In genomic region chr19:33391651-33392382, GRCm38 (mm10) we compare ENCODE assay signal across 8 mouse cellular contexts. TPM values are rescaled to one million over a fixed set of nuclear protein-coding genes. Genes with fewer than 3 reads are reported as not detected.
DNase-seq lines count a peak whose midpoint lies in the region; ATAC-seq and TF ChIP-seq lines count a peak whose summit lies in the region.

Gene Rnls (minus strand): TSS chr19:33392295.

- H3K4me1 ChIP-seq in ES-E14 (ENCODE audit: control insufficient read depth in 2 of 2, insufficient read depth in 2 of 2, low read length in 2 of 2, poor library complexity in 1 of 2): 0 out of 4 replicates have a peak, but pooled peaks cover 0 to 2% of the 10 kb centered on the region in 2 experiments
- H3K4me1 ChIP-seq in forebrain, postnatal 0 days (ENCODE audit: insufficient read depth): no peaks in the 10 kb centered on the region
- no peaks in the 10 kb centered on the region for H3K4me1 ChIP-seq in neural tube, embryonic 14.5 days (ENCODE audit: control insufficient read depth, insufficient read depth, low read length)
- H3K4me1 ChIP-seq in testis, adult 2 months (ENCODE audit: control insufficient read depth, insufficient read depth, low read length): no peaks in the 10 kb centered on the region

- peak; percentile 54 for DNase-seq in ES-E14 (ENCODE audit: low read depth, low spot score)
- peak; percentile 77 for DNase-seq in cerebellum, adult 8-10 months
- DNase-seq in forebrain, postnatal 0 days: peak; percentile 92
- DNase-seq in heart, postnatal 36 days: peak; percentile 83 to 87
- DNase-seq in layer of hippocampus, adult 18-20 months (ENCODE audit: low spot score in 2 of 2): peak; percentile 74 to 86
- DNase-seq in lung, adult 18-20 months: peak; percentile 91 to 93

- peak; percentile 70 for TF ChIP-seq POLR2A in testis, adult 2 months (IDR thresholded peaks at IDR 0.05; ENCODE audit: control insufficient read depth, low read depth, low read length)

- H3K9me3 ChIP-seq in ES-E14 (ENCODE audit: control insufficient read depth, insufficient read depth, low read depth, low read length): no peaks in the 10 kb centered on the region
- H3K9me3 ChIP-seq in forebrain, postnatal 0 days (ENCODE audit: low read length): no peaks in the 10 kb centered on the region
- H3K9me3 ChIP-seq in neural tube, embryonic 14.5 days (ENCODE audit: control insufficient read depth, low read length): no peaks in the 10 kb centered on the region

- H3K9ac ChIP-seq in ES-E14 (ENCODE audit: insufficient read depth, low read depth, low read length, poor library complexity, severe bottlenecking): peak within 1 kb of the TSS; percentile 95
- peak within 1 kb of the TSS; percentile 95 for H3K9ac ChIP-seq in forebrain, postnatal 0 days
- peak within 1 kb of the TSS; percentile 87 for H3K9ac ChIP-seq in neural tube, embryonic 14.5 days (replicated peaks; ENCODE audit: low read depth, low read length)

- no peaks in the 10 kb centered on the region for H3K36me3 ChIP-seq in ES-E14 (ENCODE audit: control insufficient read depth, insufficient read depth, low read length, poor library complexity, severe bottlenecking)
- H3K36me3 ChIP-seq in forebrain, postnatal 0 days (ENCODE audit: insufficient read depth): no peaks in the 10 kb centered on the region
- no peaks in the 10 kb centered on the region for H3K36me3 ChIP-seq in neural tube, embryonic 14.5 days (ENCODE audit: control insufficient read depth, insufficient read depth, low read length)
- H3K36me3 ChIP-seq in testis, adult 2 months (ENCODE audit: control insufficient read depth, insufficient read depth, low read length): no peaks in the 10 kb centered on the region; the same call in 1 of the 2 replicates

- TF ChIP-seq CTCF in forebrain, postnatal 0 days (IDR thresholded peaks at IDR 0.05; ENCODE audit: low read depth): peak; percentile 41; the same call in 1 of the 2 replicates
- no peak for TF ChIP-seq CTCF in testis, adult 2 months (IDR thresholded peaks at IDR 0.05; ENCODE audit: control insufficient read depth, insufficient read depth, insufficient replicate concordance, low read depth, low read length)

- H3K27ac ChIP-seq in ES-E14 (ENCODE audit: insufficient read depth, low read depth, low read length, poor library complexity, severe bottlenecking): peak within 1 kb of the TSS; percentile 68; the same call in 1 of the 2 replicates
- H3K27ac ChIP-seq in forebrain, postnatal 0 days (ENCODE audit: low read depth, low read length): peak within 1 kb of the TSS; percentile 88
- H3K27ac ChIP-seq in neural tube, embryonic 14.5 days (ENCODE audit: low read depth, low read length): peak within 1 kb of the TSS; percentile 92
- peak within 1 kb of the TSS; percentile 88 for H3K27ac ChIP-seq in testis, adult 2 months (ENCODE audit: control insufficient read depth, insufficient read depth, low read depth, low read length)

- peak within 1 kb of the TSS; percentile 87 to 95 for H3K4me3 ChIP-seq in ES-E14 (ENCODE audit: insufficient read depth in 1 of 2, low read depth in 1 of 2, low read length in 2 of 2, poor library complexity in 1 of 2, severe bottlenecking in 1 of 2)
- H3K4me3 ChIP-seq in forebrain, postnatal 0 days (ENCODE audit: low read depth, low read length): peak within 1 kb of the TSS; percentile 60
- H3K4me3 ChIP-seq in neural tube, embryonic 14.5 days (ENCODE audit: low read depth, low read length): peak within 1 kb of the TSS; percentile 57
- peak within 1 kb of the TSS; percentile 90 for H3K4me3 ChIP-seq in testis, adult 2 months (ENCODE audit: control insufficient read depth, low read depth, low read length)

- ATAC-seq in forebrain, postnatal 0 days: peak; percentile 99
- peak; percentile 99 for ATAC-seq in neural tube, embryonic 14.5 days (ENCODE audit: low read depth)

- no peaks in the 10 kb centered on the region for H3K27me3 ChIP-seq in forebrain, postnatal 0 days (ENCODE audit: insufficient read depth, low read length)
- H3K27me3 ChIP-seq in neural tube, embryonic 14.5 days (ENCODE audit: control insufficient read depth, insufficient read depth, low read length): no peaks in the 10 kb centered on the region
- no peaks in the 10 kb centered on the region for H3K27me3 ChIP-seq in testis, adult 2 months (ENCODE audit: control insufficient read depth, insufficient read depth, low read length)

- in situ Hi-C loops in ES-E14 (cut with MboI; ENCODE audit: low sequenced_read_pairs in 2 of 2, unreplicated experiment in 2 of 2): no loop called here

- 1% methylated on average over 48 of the region's 48 CpGs for WGBS in forebrain, postnatal 0 days
- 1% methylated on average over 48 of the region's 48 CpGs for WGBS in neural tube, embryonic 14.5 days

- peak within 1 kb of the TSS; percentile 86 for H3K4me2 ChIP-seq in forebrain, postnatal 0 days (ENCODE audit: low read depth)
- H3K4me2 ChIP-seq in neural tube, embryonic 14.5 days (ENCODE audit: low read depth, low read length): peak within 1 kb of the TSS; percentile 72

- intact Hi-C loops in heart, postnatal 36 days (cut with DNase I): loop anchor here (10.0 kb wide), 1 partner anchor 193 kb away; no protein-coding TSS in a partner anchor

TF ChIP-seq in ES-E14, 5 proteins besides CTCF, POLR2A, EP300 and RAD21:
- no peak for TF ChIP-seq HCFC1 (IDR thresholded peaks at IDR 0.05; ENCODE audit: borderline replicate concordance, insufficient read depth, low read length)
- no peak for TF ChIP-seq ZC3H11A (IDR thresholded peaks at IDR 0.05; ENCODE audit: borderline replicate concordance, low read depth, low read length)
- TF ChIP-seq CHD2 (IDR thresholded peaks at IDR 0.05; ENCODE audit: low read depth, low read length): no peak
- TF ChIP-seq ZNF384 (IDR thresholded peaks at IDR 0.05; ENCODE audit: low read depth, low read length): no peak
- TF ChIP-seq MAFK (IDR thresholded peaks at IDR 0.05; ENCODE audit: insufficient read depth, low read depth, low read length): no peak

RNA-seq across cellular contexts. Expression of gene Rnls, which starts in this region (rescaled TPM):
- total RNA-seq in ES-E14 (2012; rRNA removed): 0.74 and 0.80 TPM in 2 replicates
- 1.5 and 2.5 TPM in 2 replicates for total RNA-seq in forebrain, postnatal 0 days (2014; rRNA removed)
- 7.4 and 8.7 TPM in 2 replicates for polyA plus RNA-seq in forebrain, postnatal 0 days (2015; fragmentation: Nextera tagmentation; extraction: Ambion mirVana)
- total RNA-seq in heart, postnatal 36 days (2021): 10 to 100 TPM; 14.3 to 16.2 TPM
- total RNA-seq in layer of hippocampus, adult 18-20 months (2021): 1 to 10 TPM; 1.2 to 1.6 TPM
- polyA plus RNA-seq in neural tube, embryonic 14.5 days (2014; fragmentation: Nextera tagmentation; extraction: Ambion mirVana): 9.8 and 12.2 TPM in 2 replicates
- 128 and 133 TPM in 2 replicates for polyA plus RNA-seq in testis, adult 2 months (2012; rRNA removed)

Comparison
In these comparisons a context has a peak if more than half of its experiments do, and no peak if none do; other contexts are left out.
1. Peak in every context shown above with its lines: DNase-seq, ATAC-seq, H3K4me3 ChIP-seq and H3K27ac ChIP-seq.
2. Peak in DNase-seq, H3K4me3 ChIP-seq, H3K27ac ChIP-seq and H3K9ac ChIP-seq in ES-E14; RNA of the gene not detected or under 1 TPM.